In genomic region chr8:123373403-123374238, GRCm38 (mm10) we compare ENCODE assay signal across 8 mouse cellular contexts. TPM values are rescaled to one million over a fixed set of nuclear protein-coding genes. Genes with fewer than 3 reads are reported as not detected.
DNase-seq lines count a peak whose midpoint lies in the region; ATAC-seq and TF ChIP-seq lines count a peak whose summit lies in the region.

Gene Tcf25, plus strand, starts transcription at chr8:123373753.

- H3K27ac ChIP-seq in gastrocnemius, adult 2 months, result peak within 1 kb of the TSS; percentile 100
- peak within 1 kb of the TSS; percentile 98 for H3K27ac ChIP-seq in hindbrain, postnatal 0 days
- peak within 1 kb of the TSS; percentile 100 for H3K27ac ChIP-seq in left cerebral cortex, adult 2 months

- intact Hi-C loops in gastrocnemius, adult 2 months (cut with DNase I), result loop anchor here (5.0 kb wide), 1 partner anchor 69 kb away; no protein-coding TSS in a partner anchor
- intact Hi-C loops in left cerebral cortex, adult 2 months (cut with DNase I), result loop anchor here (1.0 to 2.0 kb wide), 2 partner anchors 41 to 69 kb away; partner anchors contain the start of gene Spire2

- H3K27me3 ChIP-seq in hindbrain, postnatal 0 days (ENCODE audit: insufficient read depth, low read length), result no peaks in the 10 kb centered on the region

- peak; percentile 95 for ATAC-seq in hindbrain, postnatal 0 days
- ATAC-seq in megakaryocyte, adult 5-6 weeks (ENCODE audit: poor library complexity, severe bottlenecking), result peak; percentile 81

- TF ChIP-seq CTCF in gastrocnemius, adult 2 months (IDR thresholded peaks at IDR 0.05), result peak; percentile 77
- TF ChIP-seq CTCF in hindbrain, postnatal 0 days (IDR thresholded peaks at IDR 0.05; ENCODE audit: low read depth), result peak; percentile 77
- peak; percentile 73 for TF ChIP-seq CTCF in left cerebral cortex, adult 2 months (IDR thresholded peaks at IDR 0.05)

- peaks cover 7% of the 10 kb centered on the region for H3K36me3 ChIP-seq in hindbrain, postnatal 0 days (ENCODE audit: insufficient read depth, low read length)

- H3K4me1 ChIP-seq in hindbrain, postnatal 0 days (ENCODE audit: insufficient read depth, low read length), result peaks cover 21% of the 10 kb centered on the region

- H3K9me3 ChIP-seq in hindbrain, postnatal 0 days (ENCODE audit: low read length), result no peaks in the 10 kb centered on the region

- peak within 1 kb of the TSS; percentile 90 for H3K4me3 ChIP-seq in gastrocnemius, adult 2 months
- H3K4me3 ChIP-seq in hindbrain, postnatal 0 days (ENCODE audit: low read length), result peak within 1 kb of the TSS; percentile 78
- H3K4me3 ChIP-seq in left cerebral cortex, adult 2 months, result peak within 1 kb of the TSS; percentile 96

- peak within 1 kb of the TSS; percentile 74 for H3K4me2 ChIP-seq in hindbrain, postnatal 0 days (ENCODE audit: low read depth, low read length)

- DNase-seq in WW6 (ENCODE audit: low read depth, low spot score), result peak; percentile 99
- peak; percentile 93 to 97 for DNase-seq in cerebellum, postnatal 4 days (ENCODE audit: low spot score in 2 of 2)
- peak; percentile 98 for DNase-seq in gastrocnemius, adult 2 months
- DNase-seq in hindbrain, postnatal 0 days (ENCODE audit: low spot score), result peak; percentile 100
- peak; percentile 96 to 97 for DNase-seq in left cerebral cortex, adult 2 months (ENCODE audit: extremely low spot score in 1 of 2, low spot score in 2 of 2)
- DNase-seq in right cerebral cortex, adult 2 months (ENCODE audit: low spot score in 2 of 2), result peak; percentile 94 to 96
- DNase-seq in urinary bladder, postnatal 14 days (ENCODE audit: low spot score), result peak; percentile 96

- peak within 1 kb of the TSS; percentile 86 for H3K9ac ChIP-seq in hindbrain, postnatal 0 days (replicated peaks; ENCODE audit: low read length)

- 1% methylated on average over 75 of the region's 75 CpGs for WGBS in hindbrain, postnatal 0 days

RNA-seq across cellular contexts. Expression of gene Tcf25, which starts in this region (rescaled TPM):
- 100 to 1,000 TPM; 134 to 140 TPM for total RNA-seq in gastrocnemius, adult 2 months (2021)
- total RNA-seq in hindbrain, postnatal 0 days (2014; rRNA removed), result 540 and 551 TPM in 2 replicates
- 407 and 411 TPM in 2 replicates for polyA plus RNA-seq in hindbrain, postnatal 0 days (2015; fragmentation: Nextera tagmentation; extraction: Ambion mirVana)
- total RNA-seq in left cerebral cortex, adult 2 months (2021), result 100 to 1,000 TPM; 586 to 610 TPM
- 68.3 and 86.8 TPM in 2 replicates for total RNA-seq in megakaryocyte, adult 5-6 weeks (2015)
- total RNA-seq in megakaryocyte, adult 5-6 weeks (2017), result 187 and 329 TPM in 2 replicates

Comparison
In these comparisons a context has a peak if more than half of its experiments do, and no peak if none do; other contexts are left out.
1. Peak in every context shown above with its lines: DNase-seq, ATAC-seq, H3K4me3 ChIP-seq and H3K27ac ChIP-seq.